Mouse (Mus musculus) megakaryocyte progenitor cell, adult 5-6 weeks (primary cell): ENCODE results near the gene 2610008E11Rik. TPM values are rescaled to one million over a fixed set of nuclear protein-coding genes. Genes with fewer than 3 reads are reported as not detected.
"Not testable (repeated sequence)": the region's sequence is repeated elsewhere in the genome, so short reads cannot be mapped to it uniquely, and the experiment has no call there.

ENCODE experiments used
- ATAC-seq: replicated peaks from 2 replicates; pipeline ENCODE4 v1.8.0; 2016; ENCODE audit warnings: mild to moderate bottlenecking, moderate TSS enrichment, inconsistent platforms; ENCODE audit not compliant: poor library complexity
- total RNA-seq, 2 experiments: library from RNA; stranded (forward) in 1 of 2; stranded (reverse) in 1 of 2; fragments of 157-497, 149-512 nt in 1 of 2; fragments of 200-1000 nt in 1 of 2; gene quantifications; 2 replicates each; pipeline versions ENCODE4 v1.2.3 to v1.2.4; 2015 to 2017

The 2610008E11Rik gene
- total RNA-seq (2015) = 10.2 and 10.6 TPM in 2 replicates
- 8.1 and 9.8 TPM in 2 replicates for total RNA-seq (2017)

- peak; percentile 99 for ATAC-seq
These were observed at the start of gene 2610008E11Rik for GRCm38 (mm10) chr10:79097161-79097754. 2610008E11Rik (minus strand) TSS chr10:79097600.

GRCm38 (mm10) chr10:79116125-79116849 is 18.9 kb upstream of the 2610008E11Rik start:
- ATAC-seq = peak; percentile 92

GRCm38 (mm10) chr10:79115085-79115484 is 17.7 kb upstream of the 2610008E11Rik start:
- no peak for ATAC-seq

GRCm38 (mm10) chr10:79110482-79110881 is 13.1 kb upstream of the 2610008E11Rik start:
- no peak for ATAC-seq

- no peak for ATAC-seq
These were observed 11.8 kb upstream of the 2610008E11Rik start for GRCm38 (mm10) chr10:79109156-79109555.

- ATAC-seq = no peak
These were observed 10.1 kb upstream of the 2610008E11Rik start for GRCm38 (mm10) chr10:79107531-79107930.

GRCm38 (mm10) chr10:79106325-79107282 is 9.2 kb upstream of the 2610008E11Rik start:
- ATAC-seq = no peak

GRCm38 (mm10) chr10:79096706-79097105 is 694 bp downstream of the 2610008E11Rik start:
- ATAC-seq = no peak

- peak; percentile 54; the same call in 1 of the 2 replicates for ATAC-seq
These were observed 5.7 kb downstream of the 2610008E11Rik start for GRCm38 (mm10) chr10:79091731-79092130.

GRCm38 (mm10) chr10:79089000-79089399 is 8.4 kb downstream of the 2610008E11Rik start:
- ATAC-seq = no peak

GRCm38 (mm10) chr10:79086577-79086976 is 10.8 kb downstream of the 2610008E11Rik start:
- ATAC-seq = no peak

- not testable (repeated sequence) for ATAC-seq
These were observed 40.0 kb downstream of the 2610008E11Rik start for GRCm38 (mm10) chr10:79057370-79057769.

GRCm38 (mm10) chr10:79042457-79042856 is 54.9 kb downstream of the 2610008E11Rik start:
- not testable (repeated sequence) for ATAC-seq

GRCm38 (mm10) chr10:79028441-79028840 is 69.0 kb downstream of the 2610008E11Rik start, which contains the start of gene Olfr57:
Olfr57 (plus strand) TSS chr10:79028741.
- no peak for ATAC-seq

Other genes with a start within 250 kb of the 2610008E11Rik start
- not detected in 2 replicates for gene Olfr1356, start 245.4 kb downstream of the 2610008E11Rik start, total RNA-seq (2015)
- gene Olfr1356, start 245.4 kb downstream of the 2610008E11Rik start, total RNA-seq (2017) = not detected in 2 replicates
- not detected in 2 replicates for gene Olfr1355, start 222.1 kb downstream of the 2610008E11Rik start, total RNA-seq (2015)
- gene Olfr1355, start 222.1 kb downstream of the 2610008E11Rik start, total RNA-seq (2017) = not detected in 2 replicates
- gene Olfr1354, start 184.4 kb downstream of the 2610008E11Rik start, total RNA-seq (2015) = not detected in 2 replicates
- gene Olfr1354, start 184.4 kb downstream of the 2610008E11Rik start, total RNA-seq (2017) = not detected in 2 replicates
- gene Olfr8, start 147.0 kb downstream of the 2610008E11Rik start, total RNA-seq (2015) = not detected in 2 replicates
- not detected in 2 replicates for gene Olfr8, start 147.0 kb downstream of the 2610008E11Rik start, total RNA-seq (2017)
- gene Olfr1353, start 134.3 kb downstream of the 2610008E11Rik start, total RNA-seq (2015) = not detected in 2 replicates
- not detected in 2 replicates for gene Olfr1353, start 134.3 kb downstream of the 2610008E11Rik start, total RNA-seq (2017)
- 0.02 TPM in 1 of 2 replicates, not detected in the other for gene Olfr1352, start 116.5 kb downstream of the 2610008E11Rik start, total RNA-seq (2015)
- gene Olfr1352, start 116.5 kb downstream of the 2610008E11Rik start, total RNA-seq (2017) = not detected in 2 replicates
- gene Olfr1351, start 85.1 kb downstream of the 2610008E11Rik start, total RNA-seq (2015) = not detected in 2 replicates
- not detected in 2 replicates for gene Olfr1351, start 85.1 kb downstream of the 2610008E11Rik start, total RNA-seq (2017)
- gene Olfr57, start 68.9 kb downstream of the 2610008E11Rik start, total RNA-seq (2015) = not detected in 2 replicates
- not detected in 2 replicates for gene Olfr57, start 68.9 kb downstream of the 2610008E11Rik start, total RNA-seq (2017)
- gene Vmn2r80, start 51.2 kb upstream of the 2610008E11Rik start, total RNA-seq (2015) = not detected in 2 replicates
- not detected in 2 replicates for gene Vmn2r80, start 51.2 kb upstream of the 2610008E11Rik start, total RNA-seq (2017)
- not detected in 2 replicates for gene Vmn2r81, start 150.1 kb upstream of the 2610008E11Rik start, total RNA-seq (2015)
- gene Vmn2r81, start 150.1 kb upstream of the 2610008E11Rik start, total RNA-seq (2017) = not detected in 2 replicates